Mouse (Mus musculus) liver, adult 2 months (tissue): Measurements from ENCODE around the gene Foxf1. TPM values are rescaled to one million over a fixed set of nuclear protein-coding genes. Genes with fewer than 3 reads are reported as not detected.

ENCODE experiments used
- DNase-seq: peaks from one replicate; pipeline ENCODE4 v3.0.0-alpha.2; 2011; ENCODE audit warnings: low read depth, low spot score; ENCODE audit errors: extremely low read depth
- H3K27ac ChIP-seq: fragments of 200-500 bp; replicated peaks from 2 replicates; pipeline ENCODE4 v1.5.1; 2012; ENCODE audit warnings: low read depth, mild to moderate bottlenecking, control low read depth, inconsistent platforms, low read length; ENCODE audit not compliant: insufficient read depth
- H3K27me3 ChIP-seq: fragments of 200-500 bp; 2 replicates; pipeline ENCODE4 v1.6.1; 2012; ENCODE audit warnings: mild to moderate bottlenecking, moderate library complexity, low read length, inconsistent platforms; ENCODE audit not compliant: control insufficient read depth, insufficient read depth
- H3K36me3 ChIP-seq: fragments of 200-500 bp; 2 replicates; pipeline ENCODE4 v1.6.1; 2012; ENCODE audit warnings: low read length, inconsistent platforms; ENCODE audit not compliant: control insufficient read depth, insufficient read depth
- H3K4me1 ChIP-seq: fragments of 200-500 bp; 2 replicates; pipeline ENCODE4 v1.6.1; 2011; ENCODE audit warnings: low read length; ENCODE audit not compliant: control insufficient read depth, insufficient read depth
- H3K4me3 ChIP-seq: fragments of 200-500 bp; 2 replicates; pipeline ENCODE4 v1.5.1; 2011; ENCODE audit warnings: low read depth, mild to moderate bottlenecking, control low read depth, low read length, moderate library complexity; ENCODE audit not compliant: insufficient read depth
- H3K79me2 ChIP-seq: fragments of 200-500 bp; 2 replicates; pipeline ENCODE4 v1.6.1; 2012; ENCODE audit warnings: inconsistent platforms, mild to moderate bottlenecking, low read length, moderate library complexity; ENCODE audit not compliant: control insufficient read depth, insufficient read depth
- H3K9ac ChIP-seq: fragments of 200-500 bp; 2 replicates; pipeline ENCODE4 v1.6.1; 2012; ENCODE audit warnings: low read depth, mild to moderate bottlenecking, control low read depth, inconsistent platforms, low read length
- CTCF ChIP-seq: fragments of 200-500 bp; IDR thresholded peaks from 2 replicates; pipeline ENCODE4 v1.5.1; 2011; ENCODE audit warnings: low read depth, low read length, control low read depth
- POLR2A ChIP-seq: fragments of 200-500 bp; IDR thresholded peaks from 2 replicates; pipeline ENCODE4 v1.6.1; 2011; ENCODE audit warnings: low read length, control low read depth; ENCODE audit not compliant: insufficient read depth; ENCODE audit errors: extremely low read depth
- WGBS: fragments of 180-500 bp; shearing (Covaris S2); methylation state at CpG from one replicate; pipeline ENCODE4 v1.1.7; 2018; 5-methylcytosine and 5-hydroxymethylcytosine counted together
- polyA plus RNA-seq: library from polyadenylated mRNA; depleted of rRNA; stranded (reverse); fragments of >200 nt; gene quantifications from 2 replicates; pipeline ENCODE4 v1.2.3, GENCODE M21; 2012
- total RNA-seq: library from RNA; depleted of rRNA; stranded (reverse); fragments of >200 nt; gene quantifications from 2 replicates; pipeline ENCODE4 v1.2.3, GENCODE M21; 2014

The Foxf1 gene
- total and polyA plus RNA-seq, 2 experiments, result 1.4 to 3.1 TPM

GRCm38 (mm10) chr8:121111145-121111907 is 27.1 kb downstream of the Foxf1 start:
- no peak for TF ChIP-seq CTCF
- TF ChIP-seq POLR2A, result no peak
- DNase-seq, result no peak
- Histone ChIP-seq H3K9ac (no peak overlapping the region), H3K4me3 (no peak overlapping the region), H3K79me2 (0 out of 2 replicates have a peak, but pooled peaks cover 5% of the 10 kb centered on the region), H3K27me3 (peaks cover 10% of the 10 kb centered on the region), H3K36me3 (no peaks in the 10 kb centered on the region), H3K4me1 (no peaks in the 10 kb centered on the region), H3K27ac (no peak overlapping the region)
- 67% methylated on average over 7 of the region's 7 CpGs for WGBS

DNA sequence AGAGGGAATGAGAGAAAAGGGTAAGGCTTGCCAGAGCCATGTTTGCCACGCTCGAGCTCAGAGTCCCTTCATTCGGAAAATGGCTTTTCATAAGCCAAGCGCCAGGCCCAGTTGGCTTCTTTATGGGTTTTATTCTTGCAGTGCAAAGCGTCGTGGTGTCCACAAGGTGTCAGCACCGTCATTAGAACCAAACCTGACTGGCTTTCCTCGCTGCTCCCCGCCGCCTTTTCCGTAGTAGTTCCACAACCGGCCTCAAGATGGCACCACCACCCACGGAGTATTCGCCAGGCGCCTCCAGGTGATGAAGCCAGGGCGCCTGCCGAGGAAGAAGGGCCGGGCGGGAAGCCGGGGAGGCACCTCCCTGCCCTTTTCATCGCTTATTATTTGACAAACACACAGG is 29.1 kb downstream of the Foxf1 start:
- TF ChIP-seq CTCF (peak; percentile 98), POLR2A (no peak)
- 0% methylated on average over 21 of the region's 21 CpGs for WGBS
- no peaks in the 10 kb centered on the region for H3K4me1 ChIP-seq
- no peak overlapping the region for H3K4me3 ChIP-seq
- peak; percentile 82 for DNase-seq
- H3K27ac ChIP-seq, result no peak overlapping the region
- no peaks in the 10 kb centered on the region for H3K36me3 ChIP-seq
- no peaks in the 10 kb centered on the region for H3K79me2 ChIP-seq
- H3K9ac ChIP-seq, result no peak overlapping the region
- H3K27me3 ChIP-seq, result peaks cover 28% of the 10 kb centered on the region

DNA sequence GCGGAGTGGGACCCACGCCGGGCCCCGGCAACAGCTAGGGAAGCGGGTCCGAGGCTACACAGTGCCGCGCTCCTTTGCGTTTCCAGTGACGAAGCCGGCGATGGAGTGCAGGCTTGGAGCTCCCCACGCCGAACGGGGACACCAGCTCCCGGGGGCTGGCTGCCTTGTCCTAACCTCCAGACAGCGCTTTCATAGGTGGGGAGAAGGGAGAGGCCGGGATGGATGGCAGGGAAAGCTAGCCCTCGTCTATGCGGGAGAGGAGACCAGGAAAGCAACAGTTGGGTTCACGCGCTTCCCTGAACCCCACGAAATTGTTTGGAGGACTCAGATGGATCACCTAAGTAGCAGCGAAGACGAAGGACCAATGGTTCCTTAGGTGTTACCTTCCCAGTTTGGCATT is 30.9 kb downstream of the Foxf1 start:
- Histone ChIP-seq H3K9ac (no peak overlapping the region), H3K27me3 (peaks cover 28% of the 10 kb centered on the region), H3K36me3 (no peaks in the 10 kb centered on the region), H3K27ac (no peak overlapping the region), H3K4me3 (no peak overlapping the region), H3K79me2 (no peaks in the 10 kb centered on the region), H3K4me1 (no peaks in the 10 kb centered on the region)
- TF ChIP-seq POLR2A, result no peak
- no peak for DNase-seq
- WGBS, result 8% methylated on average over 25 of the region's 25 CpGs

DNA sequence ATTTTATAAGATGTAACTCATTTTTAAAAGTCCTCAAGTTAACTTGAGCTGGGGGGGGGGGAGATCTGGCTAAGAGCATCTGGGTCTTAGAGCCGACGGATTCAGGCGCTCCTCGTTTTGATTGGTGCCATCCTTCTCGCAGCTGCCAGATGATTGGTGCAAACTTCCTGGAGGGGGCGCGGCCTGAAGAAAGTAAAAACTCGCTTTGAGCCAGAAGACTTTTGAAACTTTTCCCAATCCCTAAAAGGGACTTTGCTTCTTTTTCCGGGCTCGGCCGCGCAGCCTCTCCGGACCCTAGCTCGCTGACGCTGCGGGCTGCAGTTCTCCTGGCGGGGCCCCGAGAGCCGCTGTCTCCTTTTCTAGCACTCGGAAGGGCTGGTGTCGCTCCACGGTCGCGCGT is 31.8 kb downstream of the Foxf1 start, which contains the start of gene Foxc2:
Gene Foxc2 (plus strand): TSS at position 224 of the 400 bp plus-strand sequence.
- no peaks in the 10 kb centered on the region for H3K4me1 ChIP-seq
- TF ChIP-seq CTCF (no peak), POLR2A (no peak)
- no peaks in the 10 kb centered on the region for H3K36me3 ChIP-seq
- peak within 1 kb of the TSS; percentile 71 for H3K9ac ChIP-seq
- H3K27me3 ChIP-seq, result peaks cover 33% of the 10 kb centered on the region
- H3K4me3 ChIP-seq, result peak within 1 kb of the TSS; percentile 70
- WGBS, result under 1% methylated on average over 25 of the region's 25 CpGs
- H3K79me2 ChIP-seq, result no peaks in the 10 kb centered on the region
- no peak within 1 kb of the TSS for H3K27ac ChIP-seq
- DNase-seq, result peak; percentile 83

- Histone ChIP-seq H3K36me3 (no peaks in the 10 kb centered on the region), H3K79me2 (no peaks in the 10 kb centered on the region), H3K27ac (no peak overlapping the region), H3K9ac (peak overlapping the region; percentile 71), H3K4me1 (no peaks in the 10 kb centered on the region), H3K27me3 (peaks cover 34% of the 10 kb centered on the region), H3K4me3 (peak overlapping the region; percentile 70; the same call in 1 of the 2 replicates)
- no peak for TF ChIP-seq POLR2A
- TF ChIP-seq CTCF, result no peak
- no peak for DNase-seq
- 4% methylated on average over 55 of the region's 55 CpGs for WGBS
These were observed 32.5 kb downstream of the Foxf1 start for GRCm38 (mm10) chr8:121116591-121117185.

- 3% methylated on average over 62 of the region's 62 CpGs for WGBS
- TF ChIP-seq CTCF (no peak), POLR2A (no peak)
- Histone ChIP-seq H3K79me2 (no peaks in the 10 kb centered on the region), H3K9ac (no peak overlapping the region), H3K4me3 (peak overlapping the region; percentile 17; the same call in 1 of the 2 replicates), H3K27me3 (peaks cover 34% of the 10 kb centered on the region), H3K27ac (no peak overlapping the region), H3K4me1 (no peaks in the 10 kb centered on the region), H3K36me3 (no peaks in the 10 kb centered on the region)
- no peak for DNase-seq
These were observed 33.0 kb downstream of the Foxf1 start for GRCm38 (mm10) chr8:121117186-121117651.
